Mouse (Mus musculus) MN1 (cell line): Measurements from ENCODE around the gene Pms2.

Source experiments
- DNase-seq: peaks from one replicate; pipeline ENCODE4 v3.0.0-alpha.2; 2016; ENCODE audit warnings: low spot score

Pms2 gene

GRCm38 (mm10) chr5:143909417-143910400 lies at the start of gene Pms2, which contains the start of gene Aimp2:
TSS of gene Pms2 (plus strand) at chr5:143909964.
TSS of gene Aimp2 (minus strand) at chr5:143909847.
- DNase-seq: peak; percentile 100

- no peak for DNase-seq
Observed at GRCm38 (mm10) chr5:143871547-143872169, 38.1 kb upstream of the Pms2 start.

- DNase-seq: no peak
Observed at GRCm38 (mm10) chr5:143874571-143874970, 35.2 kb upstream of the Pms2 start.

- DNase-seq: no peak
Observed at GRCm38 (mm10) chr5:143885274-143885673, 24.5 kb upstream of the Pms2 start.

- DNase-seq: no peak
Observed at GRCm38 (mm10) chr5:143890741-143891140, 19.0 kb upstream of the Pms2 start.

- no peak for DNase-seq
Observed at GRCm38 (mm10) chr5:143892255-143892886, 17.4 kb upstream of the Pms2 start.

GRCm38 (mm10) chr5:143893396-143893795 lies 16.4 kb upstream of the Pms2 start:
- DNase-seq: peak; percentile 21

GRCm38 (mm10) chr5:143897635-143898330 lies 12.0 kb upstream of the Pms2 start, which contains the start of gene Ankrd61:
TSS of gene Ankrd61 (minus strand) at chr5:143897685.
- DNase-seq: no peak

GRCm38 (mm10) chr5:143902111-143902510 lies 7.7 kb upstream of the Pms2 start:
- DNase-seq: peak; percentile 55

- DNase-seq: no peak
Observed at GRCm38 (mm10) chr5:143903813-143904212, 6.0 kb upstream of the Pms2 start.

- DNase-seq: no peak
Observed at GRCm38 (mm10) chr5:143906429-143906828, 3.3 kb upstream of the Pms2 start.

- DNase-seq: peak; percentile 28
Observed at GRCm38 (mm10) chr5:143908926-143909325, 838 bp upstream of the Pms2 start.

GRCm38 (mm10) chr5:143916221-143916620 lies 6.5 kb downstream of the Pms2 start:
- DNase-seq: no peak

- peak; percentile 84 for DNase-seq
Observed at GRCm38 (mm10) chr5:143917418-143917817, 7.7 kb downstream of the Pms2 start.

GRCm38 (mm10) chr5:143918120-143918519 lies 8.4 kb downstream of the Pms2 start:
- DNase-seq: no peak

GRCm38 (mm10) chr5:143924781-143925452 lies 15.2 kb downstream of the Pms2 start:
- DNase-seq: no peak

GRCm38 (mm10) chr5:143927875-143928274 lies 18.1 kb downstream of the Pms2 start, which contains the start of gene Gm42421:
TSS of gene Gm42421 (plus strand) at chr5:143928175.
- no peak for DNase-seq

GRCm38 (mm10) chr5:143929291-143929690 lies 19.5 kb downstream of the Pms2 start:
- DNase-seq: no peak

GRCm38 (mm10) chr5:143930656-143931055 lies 20.9 kb downstream of the Pms2 start:
- DNase-seq: no peak

- no peak for DNase-seq
Observed at GRCm38 (mm10) chr5:143931863-143932580, 22.3 kb downstream of the Pms2 start.
